Mouse (Mus musculus): ENCODE measurements around the gene Pwp1. TPM values are rescaled to one million over a fixed set of nuclear protein-coding genes. Genes with fewer than 3 reads are reported as not detected.
A peak's percentile ranks its signal among the peaks of the same experiment; 100 is the strongest.

Pwp1 gene
- polyA plus RNA-seq, 1 experiment: 79.9 TPM

GRCm38 (mm10) chr10:85927676-85928445, 98.6 kb downstream of the Pwp1 start, which contains the start of gene Ascl4:
Gene Ascl4 (plus strand): TSS chr10:85927681.
- H3K27ac ChIP-seq (ENCODE audit: insufficient read depth, low read length): no peak within 1 kb of the TSS
- TF ChIP-seq POLR2A (IDR thresholded peaks at IDR 0.05; ENCODE audit: insufficient read depth, low read length) (no peak), CTCF (IDR thresholded peaks at IDR 0.05; ENCODE audit: low read depth, low read length) (no peak), EP300 (IDR thresholded peaks at IDR 0.05; ENCODE audit: insufficient read depth, low read depth, low read length) (no peak)
- H3K4me3 ChIP-seq (ENCODE audit: low read depth, low read length): peak within 1 kb of the TSS; percentile 67
- H3K36me3 ChIP-seq (ENCODE audit: control insufficient read depth, insufficient read depth, low read length, poor library complexity, severe bottlenecking): no peaks in the 10 kb centered on the region
- H3K27me3 ChIP-seq (ENCODE audit: control insufficient read depth, insufficient read depth, low read length, poor library complexity, severe bottlenecking): no peaks in the 10 kb centered on the region
- H3K4me1 ChIP-seq (ENCODE audit: control insufficient read depth, insufficient read depth, low read length): peaks cover 2% of the 10 kb centered on the region
- H3K9ac ChIP-seq (ENCODE audit: low read depth, poor library complexity, severe bottlenecking): peak within 1 kb of the TSS; percentile 55
- H3K9me3 ChIP-seq (replicated peaks; ENCODE audit: control insufficient read depth, insufficient read depth, low read length, poor library complexity, severe bottlenecking): no peaks in the 10 kb centered on the region

GRCm38 (mm10) chr10:85928499-85929207, 99.4 kb downstream of the Pwp1 start:
- Histone ChIP-seq H3K27ac (ENCODE audit: insufficient read depth, low read length) (no peak overlapping the region), H3K4me3 (ENCODE audit: low read depth, low read length) (peak overlapping the region; percentile 67), H3K9ac (ENCODE audit: low read depth, poor library complexity, severe bottlenecking) (peak overlapping the region; percentile 55), H3K36me3 (ENCODE audit: control insufficient read depth, insufficient read depth, low read length, poor library complexity, severe bottlenecking) (no peaks in the 10 kb centered on the region), H3K4me1 (ENCODE audit: control insufficient read depth, insufficient read depth, low read length) (peaks cover 2% of the 10 kb centered on the region), H3K27me3 (ENCODE audit: control insufficient read depth, insufficient read depth, low read length, poor library complexity, severe bottlenecking) (no peaks in the 10 kb centered on the region), H3K9me3 (replicated peaks; ENCODE audit: control insufficient read depth, insufficient read depth, low read length, poor library complexity, severe bottlenecking) (no peaks in the 10 kb centered on the region)
- TF ChIP-seq POLR2A (IDR thresholded peaks at IDR 0.05; ENCODE audit: insufficient read depth, low read length) (no peak), CTCF (IDR thresholded peaks at IDR 0.05; ENCODE audit: low read depth, low read length) (peak; percentile 67), EP300 (IDR thresholded peaks at IDR 0.05; ENCODE audit: insufficient read depth, low read depth, low read length) (peak; percentile 53; the same call in 1 of the 2 replicates)

GRCm38 (mm10) chr10:85929208-85929591, 99.9 kb downstream of the Pwp1 start:
- H3K9ac ChIP-seq (ENCODE audit: low read depth, poor library complexity, severe bottlenecking): 0 out of 2 replicates have a peak overlapping the region, but pooled peaks have one; percentile 2
- H3K27ac ChIP-seq (ENCODE audit: insufficient read depth, low read length): no peak overlapping the region
- peaks cover 2% of the 10 kb centered on the region for H3K4me1 ChIP-seq (ENCODE audit: control insufficient read depth, insufficient read depth, low read length)
- peak overlapping the region; percentile 24; the same call in 1 of the 2 replicates for H3K4me3 ChIP-seq (ENCODE audit: low read depth, low read length)
- H3K27me3 ChIP-seq (ENCODE audit: control insufficient read depth, insufficient read depth, low read length, poor library complexity, severe bottlenecking): no peaks in the 10 kb centered on the region
- no peaks in the 10 kb centered on the region for H3K36me3 ChIP-seq (ENCODE audit: control insufficient read depth, insufficient read depth, low read length, poor library complexity, severe bottlenecking)
- H3K9me3 ChIP-seq (replicated peaks; ENCODE audit: control insufficient read depth, insufficient read depth, low read length, poor library complexity, severe bottlenecking): no peaks in the 10 kb centered on the region
- TF ChIP-seq CTCF (IDR thresholded peaks at IDR 0.05; ENCODE audit: low read depth, low read length) (no peak), EP300 (IDR thresholded peaks at IDR 0.05; ENCODE audit: insufficient read depth, low read depth, low read length) (no peak), POLR2A (IDR thresholded peaks at IDR 0.05; ENCODE audit: insufficient read depth, low read length) (no peak)

GRCm38 (mm10) chr10:85929962-85930361, 100.7 kb downstream of the Pwp1 start:
- TF ChIP-seq CTCF (IDR thresholded peaks at IDR 0.05; ENCODE audit: low read depth, low read length) (no peak), EP300 (IDR thresholded peaks at IDR 0.05; ENCODE audit: insufficient read depth, low read depth, low read length) (no peak), POLR2A (IDR thresholded peaks at IDR 0.05; ENCODE audit: insufficient read depth, low read length) (no peak)
- no peaks in the 10 kb centered on the region for H3K27me3 ChIP-seq (ENCODE audit: control insufficient read depth, insufficient read depth, low read length, poor library complexity, severe bottlenecking)

GRCm38 (mm10) chr10:85936280-85936965, 107.1 kb downstream of the Pwp1 start:
- Histone ChIP-seq H3K27ac (ENCODE audit: insufficient read depth, low read length) (no peak overlapping the region), H3K27me3 (ENCODE audit: control insufficient read depth, insufficient read depth, low read length, poor library complexity, severe bottlenecking) (no peaks in the 10 kb centered on the region), H3K9ac (ENCODE audit: low read depth, poor library complexity, severe bottlenecking) (no peak overlapping the region), H3K9me3 (replicated peaks; ENCODE audit: control insufficient read depth, insufficient read depth, low read length, poor library complexity, severe bottlenecking) (no peaks in the 10 kb centered on the region; the same call in 1 of the 2 replicates), H3K36me3 (ENCODE audit: control insufficient read depth, insufficient read depth, low read length, poor library complexity, severe bottlenecking) (peaks cover 44% of the 10 kb centered on the region), H3K4me1 (ENCODE audit: control insufficient read depth, insufficient read depth, low read length) (no peaks in the 10 kb centered on the region), H3K4me3 (ENCODE audit: low read depth, low read length) (no peak overlapping the region)
- TF ChIP-seq POLR2A (IDR thresholded peaks at IDR 0.05; ENCODE audit: insufficient read depth, low read length) (no peak), CTCF (IDR thresholded peaks at IDR 0.05; ENCODE audit: low read depth, low read length) (no peak), EP300 (IDR thresholded peaks at IDR 0.05; ENCODE audit: insufficient read depth, low read depth, low read length) (no peak)

More at GRCm38 (mm10) chr10:85929962-85930361, 100.7 kb downstream of the Pwp1 start:
- Histone ChIP-seq H3K9ac (ENCODE audit: low read depth, poor library complexity, severe bottlenecking) (no peak overlapping the region), H3K9me3 (replicated peaks; ENCODE audit: control insufficient read depth, insufficient read depth, low read length, poor library complexity, severe bottlenecking) (no peaks in the 10 kb centered on the region), H3K4me1 (ENCODE audit: control insufficient read depth, insufficient read depth, low read length) (peaks cover 2% of the 10 kb centered on the region), H3K27ac (ENCODE audit: insufficient read depth, low read length) (no peak overlapping the region), H3K4me3 (ENCODE audit: low read depth, low read length) (no peak overlapping the region), H3K36me3 (ENCODE audit: control insufficient read depth, insufficient read depth, low read length, poor library complexity, severe bottlenecking) (no peaks in the 10 kb centered on the region)

Other genes starting within 250 kb of the Pwp1 start
- gene Prdm4, start 87.6 kb downstream of the Pwp1 start, polyA plus RNA-seq (2011; ENCODE audit: insufficient read depth, insufficient read length, low read depth, missing spikeins): 38.3 and 49.0 TPM in 2 replicates
- not detected in 2 replicates for gene Ascl4, start 98.2 kb downstream of the Pwp1 start, polyA plus RNA-seq (2011; ENCODE audit: insufficient read depth, insufficient read length, low read depth, missing spikeins)
- 138 and 139 TPM in 2 replicates for gene Rtcb, start 128.3 kb downstream of the Pwp1 start, polyA plus RNA-seq (2011; ENCODE audit: insufficient read depth, insufficient read length, low read depth, missing spikeins)
- not detected in 2 replicates for gene Bpifc, start 182.4 kb downstream of the Pwp1 start, polyA plus RNA-seq (2011; ENCODE audit: insufficient read depth, insufficient read length, low read depth, missing spikeins)
- gene Fbxo7, start 192.5 kb downstream of the Pwp1 start, polyA plus RNA-seq (2011; ENCODE audit: insufficient read depth, insufficient read length, low read depth, missing spikeins): 20.5 and 22.2 TPM in 2 replicates

Data from ES-Bruce4 (cell line).